Mouse (Mus musculus) liver, embryonic 13.5 days (tissue): ENCODE measurements around the gene Per1. TPM values are rescaled to one million over a fixed set of nuclear protein-coding genes. Genes with fewer than 3 reads are reported as not detected.

Experiments
- ATAC-seq: fragments of 200-750 bp; cut with Nextera tagmentation; 2 replicates; pipeline ENCODE4 v1.8.0; 2017; ENCODE audit warnings: low read depth, mild to moderate bottlenecking, moderate number of reproducible peaks, moderate library complexity
- DNase-seq: peaks from one replicate; pipeline ENCODE4 v3.0.0; 2022
- H3K27ac ChIP-seq: fragments of 300-500 bp; sonication (generic); 2 replicates; pipeline ENCODE4 v1.5.1; 2015; ENCODE audit warnings: moderate library complexity, mild to moderate bottlenecking, inconsistent platforms
- H3K27me3 ChIP-seq: fragments of 300-500 bp; sonication (generic); 2 replicates; pipeline ENCODE4 v1.6.1; 2015; ENCODE audit warnings: mild to moderate bottlenecking, inconsistent platforms
- H3K36me3 ChIP-seq: fragments of 300-500 bp; sonication (generic); 2 replicates; pipeline ENCODE4 v1.6.1; 2015; ENCODE audit warnings: mild to moderate bottlenecking, inconsistent platforms
- H3K4me1 ChIP-seq: fragments of 300-500 bp; sonication (generic); replicated peaks from 2 replicates; pipeline ENCODE4 v1.6.1; 2015; ENCODE audit warnings: inconsistent platforms
- H3K4me2 ChIP-seq: fragments of 300-500 bp; sonication (generic); 2 replicates; pipeline ENCODE4 v1.6.1; 2015; ENCODE audit warnings: inconsistent platforms, mild to moderate bottlenecking, moderate library complexity
- H3K4me3 ChIP-seq: fragments of 300-500 bp; sonication (generic); replicated peaks from 2 replicates; pipeline ENCODE4 v1.5.1; 2015; ENCODE audit warnings: mild to moderate bottlenecking, inconsistent platforms
- H3K9ac ChIP-seq: fragments of 300-500 bp; sonication (generic); 2 replicates; pipeline ENCODE4 v1.6.1; 2015; ENCODE audit warnings: mild to moderate bottlenecking, inconsistent platforms
- H3K9me3 ChIP-seq: fragments of 300-500 bp; sonication (generic); replicated peaks from 2 replicates; pipeline ENCODE4 v1.6.1; 2016; ENCODE audit warnings: inconsistent platforms
- WGBS: fragments of 180-500 bp; shearing (Covaris S2); methylation state at CpG from one replicate; pipeline ENCODE4 v1.1.7; 2015; ENCODE audit not compliant: insufficient replicate concordance; 5-methylcytosine and 5-hydroxymethylcytosine counted together
- polyA plus RNA-seq: library from polyadenylated mRNA; unstranded; fragments of >200 nt; fragmentation: Nextera tagmentation; extraction: Ambion mirVana; gene quantifications from 2 replicates; pipeline ENCODE4 v1.2.1, GENCODE M21; 2015

Per1 gene
- polyA plus RNA-seq = 1.9 TPM in 2 replicates

- Histone ChIP-seq H3K4me2 (peak within 1 kb of the TSS; percentile 95), H3K4me1 (peaks cover 80% of the 10 kb centered on the region), H3K27me3 (no peaks in the 10 kb centered on the region), H3K9me3 (no peaks in the 10 kb centered on the region), H3K9ac (peak within 1 kb of the TSS; percentile 78), H3K36me3 (peaks cover 29% of the 10 kb centered on the region), H3K27ac (peak within 1 kb of the TSS; percentile 93), H3K4me3 (peak within 1 kb of the TSS; percentile 67)
- 1% methylated on average over 37 of the region's 37 CpGs for WGBS
- DNase-seq = peak; percentile 99
- peak; percentile 86 for ATAC-seq
These were observed at the start of gene Per1 for GRCm38 (mm10) chr11:69094697-69095429. Per1 (plus strand) TSS chr11:69095217.

DNA sequence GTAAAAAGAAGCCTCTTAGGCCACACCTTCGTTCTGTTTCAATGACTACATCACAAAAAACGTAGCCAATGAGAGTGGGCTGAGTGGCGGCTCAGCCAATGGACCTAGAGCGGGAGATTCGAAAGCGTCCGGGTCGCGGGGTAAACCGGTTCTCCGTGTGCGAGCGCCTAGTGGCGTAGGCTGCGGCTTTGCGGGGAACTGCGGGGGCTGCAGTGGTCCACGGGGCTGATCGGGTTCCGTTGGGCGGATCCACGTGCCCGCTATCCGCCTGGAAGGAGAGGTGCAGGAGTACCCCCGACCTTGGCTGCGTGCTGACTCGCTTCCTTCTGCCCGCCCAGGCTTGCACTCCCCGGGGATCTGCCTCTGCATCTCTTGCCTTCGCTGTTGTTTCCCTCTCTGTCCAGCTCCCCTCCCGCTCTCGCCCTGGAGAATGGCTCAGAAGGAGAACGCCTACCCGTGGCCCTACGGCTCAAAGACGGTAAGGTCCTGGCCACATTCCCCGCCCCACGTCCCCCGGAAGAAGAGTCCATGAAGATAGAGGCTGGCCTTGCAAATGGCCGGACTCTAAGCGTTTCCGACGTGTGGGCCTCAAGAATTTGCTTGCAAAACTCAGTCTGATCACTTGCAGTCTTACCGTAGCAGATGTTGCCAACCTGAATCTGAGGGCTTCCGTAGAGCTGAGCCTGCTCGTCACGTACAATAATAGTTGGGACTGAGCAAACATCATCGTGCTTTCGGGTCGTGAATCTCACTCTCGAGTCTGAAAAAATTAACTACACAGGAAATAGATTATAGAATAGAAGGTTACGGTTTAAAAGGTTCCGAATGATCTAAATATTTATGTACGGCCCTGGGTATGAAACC lies 49.3 kb upstream of the Per1 start, which contains the start of gene Aurkb:
Aurkb (plus strand) TSS at position 117 of the 864 bp plus-strand sequence.
- Histone ChIP-seq H3K9ac (peak within 1 kb of the TSS; percentile 96), H3K4me2 (peak within 1 kb of the TSS; percentile 80), H3K36me3 (peaks cover 36% of the 10 kb centered on the region), H3K27ac (peak within 1 kb of the TSS; percentile 95), H3K9me3 (no peaks in the 10 kb centered on the region), H3K27me3 (no peaks in the 10 kb centered on the region), H3K4me3 (peak within 1 kb of the TSS; percentile 90), H3K4me1 (peaks cover 58% of the 10 kb centered on the region)
- WGBS = under 1% methylated on average over 54 of the region's 54 CpGs
- DNase-seq (peak; percentile 84), ATAC-seq (peak; percentile 85)

GRCm38 (mm10) chr11:69046395-69046774 lies 48.6 kb upstream of the Per1 start:
- H3K9me3 ChIP-seq = no peaks in the 10 kb centered on the region
- 9% methylated on average over 9 of the region's 9 CpGs for WGBS
- H3K27ac ChIP-seq = peak overlapping the region; percentile 95
- DNase-seq (no peak), ATAC-seq (no peak)
- peak overlapping the region; percentile 96 for H3K9ac ChIP-seq
- H3K27me3 ChIP-seq = no peaks in the 10 kb centered on the region
- peak overlapping the region; percentile 80 for H3K4me2 ChIP-seq
- H3K4me3 ChIP-seq = peak overlapping the region; percentile 90
- H3K4me1 ChIP-seq = peaks cover 60% of the 10 kb centered on the region
- peaks cover 42% of the 10 kb centered on the region for H3K36me3 ChIP-seq

- Histone ChIP-seq H3K4me1 (peaks cover 60% of the 10 kb centered on the region), H3K27me3 (no peaks in the 10 kb centered on the region), H3K4me3 (peak overlapping the region; percentile 90), H3K9ac (peak overlapping the region; percentile 96), H3K4me2 (peak overlapping the region; percentile 80), H3K36me3 (peaks cover 54% of the 10 kb centered on the region), H3K27ac (peak overlapping the region; percentile 41; the same call in 1 of the 2 replicates), H3K9me3 (no peaks in the 10 kb centered on the region)
- 90% methylated on average over 12 of the region's 12 CpGs for WGBS
- ATAC-seq (no peak), DNase-seq (no peak)
These were observed 47.4 kb upstream of the Per1 start for GRCm38 (mm10) chr11:69047592-69047991.

GRCm38 (mm10) chr11:69048151-69048550 lies 46.9 kb upstream of the Per1 start:
- H3K27ac ChIP-seq = no peak overlapping the region
- H3K27me3 ChIP-seq = no peaks in the 10 kb centered on the region
- peak overlapping the region; percentile 80 for H3K4me2 ChIP-seq
- H3K9me3 ChIP-seq = no peaks in the 10 kb centered on the region
- 86% methylated on average over 14 of the region's 14 CpGs for WGBS
- no peak for DNase-seq
- peaks cover 56% of the 10 kb centered on the region for H3K36me3 ChIP-seq
- H3K4me3 ChIP-seq = peak overlapping the region; percentile 90
- ATAC-seq = no peak
- H3K9ac ChIP-seq = no peak overlapping the region
- peaks cover 65% of the 10 kb centered on the region for H3K4me1 ChIP-seq

DNA sequence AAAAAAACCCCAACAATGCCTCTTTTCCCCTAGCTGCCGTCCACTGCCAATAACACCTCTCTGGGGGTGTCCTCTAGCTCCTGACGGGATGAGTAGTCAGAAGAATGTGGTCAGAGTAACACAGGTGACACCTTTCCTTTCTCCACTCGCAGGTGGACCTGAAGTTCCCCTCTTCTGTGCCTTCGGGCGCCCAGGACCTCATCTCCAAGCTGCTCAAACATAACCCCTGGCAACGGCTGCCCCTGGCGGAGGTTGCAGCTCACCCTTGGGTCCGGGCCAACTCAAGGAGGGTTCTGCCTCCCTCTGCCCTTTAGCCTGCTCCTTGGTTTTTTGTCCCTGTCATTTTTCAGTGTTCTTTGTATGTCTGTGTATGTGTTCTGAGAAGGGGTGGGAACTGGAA lies 44.3 kb upstream of the Per1 start:
- H3K9ac ChIP-seq = no peak overlapping the region
- ATAC-seq (no peak), DNase-seq (no peak)
- H3K4me1 ChIP-seq = peaks cover 54% of the 10 kb centered on the region
- no peaks in the 10 kb centered on the region for H3K27me3 ChIP-seq
- peak overlapping the region; percentile 6; the same call in 1 of the 2 replicates for H3K4me3 ChIP-seq
- no peak overlapping the region for H3K4me2 ChIP-seq
- WGBS = 90% methylated on average over 8 of the region's 8 CpGs
- no peaks in the 10 kb centered on the region for H3K9me3 ChIP-seq
- H3K36me3 ChIP-seq = peaks cover 68% of the 10 kb centered on the region
- no peak overlapping the region for H3K27ac ChIP-seq

- no peak overlapping the region for H3K4me3 ChIP-seq
- no peak overlapping the region for H3K27ac ChIP-seq
- ATAC-seq (no peak), DNase-seq (no peak)
- no peaks in the 10 kb centered on the region for H3K27me3 ChIP-seq
- no peak overlapping the region for H3K9ac ChIP-seq
- peaks cover 50% of the 10 kb centered on the region for H3K4me1 ChIP-seq
- peaks cover 68% of the 10 kb centered on the region for H3K36me3 ChIP-seq
- 77% methylated on average over 4 of the region's 4 CpGs for WGBS
- no peak overlapping the region for H3K4me2 ChIP-seq
- no peaks in the 10 kb centered on the region for H3K9me3 ChIP-seq
These were observed 43.2 kb upstream of the Per1 start for GRCm38 (mm10) chr11:69051771-69052170.

DNA sequence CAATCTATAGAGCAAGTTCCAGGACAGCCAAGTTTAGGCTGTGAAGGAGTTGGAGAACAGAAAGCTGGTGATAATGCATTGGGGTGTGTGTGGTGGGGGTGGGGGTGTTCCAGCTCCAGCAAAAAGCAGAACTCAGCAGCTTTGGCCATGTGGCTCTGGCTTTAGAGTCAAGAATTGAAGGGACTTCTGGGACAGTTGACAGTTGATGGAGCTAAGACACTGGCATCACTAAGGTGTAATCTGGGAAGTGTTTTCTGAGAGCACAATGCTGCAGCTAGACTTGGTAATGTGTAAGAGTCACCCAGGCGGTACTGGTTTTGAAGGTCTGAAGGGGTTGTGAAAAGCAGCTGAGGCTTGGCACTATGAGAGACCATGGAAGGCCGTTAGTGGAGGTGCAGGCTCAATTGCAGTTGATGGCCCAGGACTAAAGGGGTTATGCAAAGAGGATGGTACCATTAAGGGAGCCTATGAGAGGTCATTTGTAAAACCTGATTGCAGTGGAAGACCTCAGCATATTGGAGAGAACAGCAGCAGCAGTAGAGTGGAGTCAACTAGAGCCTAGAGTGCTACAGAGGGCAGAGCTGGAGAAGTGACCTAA lies 42.1 kb upstream of the Per1 start:
- Histone ChIP-seq H3K27me3 (no peaks in the 10 kb centered on the region), H3K9me3 (no peaks in the 10 kb centered on the region), H3K36me3 (peaks cover 60% of the 10 kb centered on the region), H3K27ac (no peak overlapping the region), H3K9ac (no peak overlapping the region), H3K4me2 (no peak overlapping the region), H3K4me1 (peaks cover 42% of the 10 kb centered on the region), H3K4me3 (no peak overlapping the region)
- DNase-seq = no peak
- no peak for ATAC-seq
- WGBS = 88% methylated on average over 2 of the region's 2 CpGs

GRCm38 (mm10) chr11:69053848-69054247 lies 41.2 kb upstream of the Per1 start:
- H3K4me2 ChIP-seq = no peak overlapping the region
- no peak overlapping the region for H3K9ac ChIP-seq
- no peak overlapping the region for H3K27ac ChIP-seq
- H3K27me3 ChIP-seq = no peaks in the 10 kb centered on the region
- DNase-seq (no peak), ATAC-seq (no peak)
- peaks cover 42% of the 10 kb centered on the region for H3K4me1 ChIP-seq
- no peaks in the 10 kb centered on the region for H3K9me3 ChIP-seq
- WGBS = 62% methylated on average over 3 of the region's 3 CpGs
- no peak overlapping the region for H3K4me3 ChIP-seq
- peaks cover 51% of the 10 kb centered on the region for H3K36me3 ChIP-seq

DNA sequence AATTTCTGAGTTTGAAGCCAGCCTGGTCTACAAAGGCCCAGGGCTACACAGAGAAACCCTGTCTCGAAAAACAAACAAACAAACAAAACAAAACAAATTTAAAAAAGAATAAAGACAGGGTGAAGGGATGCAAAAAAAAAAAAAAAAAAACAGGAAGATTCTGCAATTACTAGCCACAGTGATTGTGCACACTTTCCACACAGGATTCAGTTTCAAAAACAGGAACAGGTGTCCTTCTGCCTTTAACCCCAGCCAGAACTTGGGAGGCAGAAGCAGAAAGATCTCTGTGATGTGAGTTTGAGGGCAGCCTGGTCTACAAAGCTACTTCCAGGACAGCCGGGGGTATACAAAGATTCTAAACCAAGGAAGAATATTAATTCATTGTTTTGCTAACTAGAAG lies 36.8 kb upstream of the Per1 start:
- no peaks in the 10 kb centered on the region for H3K9me3 ChIP-seq
- peaks cover 11% of the 10 kb centered on the region for H3K36me3 ChIP-seq
- H3K4me3 ChIP-seq = peak overlapping the region; percentile 96
- peak overlapping the region; percentile 91 for H3K27ac ChIP-seq
- WGBS = 68% methylated on average over 2 of the region's 2 CpGs
- peak overlapping the region; percentile 99 for H3K4me2 ChIP-seq
- peaks cover 40% of the 10 kb centered on the region for H3K4me1 ChIP-seq
- no peaks in the 10 kb centered on the region for H3K27me3 ChIP-seq
- DNase-seq (no peak), ATAC-seq (no peak)
- H3K9ac ChIP-seq = peak overlapping the region; percentile 85

DNA sequence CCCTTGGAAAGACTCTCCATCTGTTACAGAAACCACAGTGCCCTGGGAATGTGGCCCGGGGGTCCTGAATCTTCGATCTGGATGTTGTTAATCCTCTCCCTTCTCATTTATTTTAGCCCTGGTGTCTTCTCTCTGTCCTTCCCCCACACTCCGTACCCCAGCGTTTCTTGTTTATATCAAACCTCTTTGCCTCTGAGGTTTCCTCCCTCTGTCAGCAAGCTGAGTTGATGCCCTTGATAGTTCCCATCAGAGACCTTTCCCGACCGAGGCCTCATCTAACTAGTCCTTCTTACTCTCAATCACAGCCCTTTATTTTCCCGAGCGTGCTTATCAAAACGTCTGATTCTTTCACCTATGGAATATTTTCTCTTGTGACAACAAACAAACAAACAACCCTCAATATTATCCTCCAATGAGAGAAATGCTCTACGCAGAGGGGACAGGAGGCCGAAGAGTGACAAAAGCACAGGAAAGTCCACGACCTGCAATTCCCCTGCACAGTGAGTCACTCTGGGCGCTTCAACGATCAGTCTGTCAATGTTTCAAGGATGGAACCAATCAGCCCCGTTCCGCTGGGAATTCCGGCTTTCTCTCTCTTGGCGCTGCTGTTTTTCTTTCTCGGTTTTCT lies 36.2 kb upstream of the Per1 start:
- peak overlapping the region; percentile 91 for H3K27ac ChIP-seq
- H3K4me3 ChIP-seq = peak overlapping the region; percentile 96
- no peaks in the 10 kb centered on the region for H3K27me3 ChIP-seq
- peaks cover 6% of the 10 kb centered on the region for H3K36me3 ChIP-seq
- no peaks in the 10 kb centered on the region for H3K9me3 ChIP-seq
- WGBS = 1% methylated on average over 19 of the region's 19 CpGs
- ATAC-seq (no peak), DNase-seq (no peak)
- H3K9ac ChIP-seq = peak overlapping the region; percentile 85
- H3K4me2 ChIP-seq = peak overlapping the region; percentile 99
- H3K4me1 ChIP-seq = peaks cover 38% of the 10 kb centered on the region
